Mouse (Mus musculus): ENCODE results near the gene Klk1b4. TPM values are rescaled to one million over a fixed set of nuclear protein-coding genes. Genes with fewer than 3 reads are reported as not detected.
"Not testable (repeated sequence)": the region's sequence is repeated elsewhere in the genome, so short reads cannot be mapped to it uniquely, and the experiment has no call there.

Gene Klk1b4
- not detected in 2 replicates for polyA plus RNA-seq (2011; ENCODE audit: insufficient read depth, insufficient read length, low replicate concordance, missing spikeins)

- H3K4me3 ChIP-seq (replicated peaks; ENCODE audit: control insufficient read depth, low read depth, low read length); H3K4me1 ChIP-seq (ENCODE audit: control insufficient read depth, insufficient read depth, low read length); H3K27ac ChIP-seq (ENCODE audit: control insufficient read depth, insufficient read depth, low read depth, low read length, poor library complexity): not testable (repeated sequence)
- 30% methylated on average over 3 of the region's 3 CpGs for WGBS
Measured at GRCm38 (mm10) chr7:44207135-44207534, at the start of gene Klk1b4. Gene Klk1b4 (plus strand): TSS chr7:44207435.

GRCm38 (mm10) chr7:44179299-44180045, 27.8 kb upstream of the Klk1b4 start:
- H3K4me1 ChIP-seq (ENCODE audit: control insufficient read depth, insufficient read depth, low read length) = no peaks in the 10 kb centered on the region
- 72% methylated on average over 9 of the region's 9 CpGs for WGBS
- no peak for TF ChIP-seq CTCF (IDR thresholded peaks at IDR 0.05; ENCODE audit: control insufficient read depth, insufficient read depth, low read length)
- no peak for TF ChIP-seq POLR2A (IDR thresholded peaks at IDR 0.05; ENCODE audit: borderline replicate concordance, control insufficient read depth, low read depth, low read length)
- no peak overlapping the region for H3K4me3 ChIP-seq (replicated peaks; ENCODE audit: control insufficient read depth, low read depth, low read length)
- H3K27ac ChIP-seq (ENCODE audit: control insufficient read depth, insufficient read depth, low read depth, low read length, poor library complexity) = no peak overlapping the region

DNA sequence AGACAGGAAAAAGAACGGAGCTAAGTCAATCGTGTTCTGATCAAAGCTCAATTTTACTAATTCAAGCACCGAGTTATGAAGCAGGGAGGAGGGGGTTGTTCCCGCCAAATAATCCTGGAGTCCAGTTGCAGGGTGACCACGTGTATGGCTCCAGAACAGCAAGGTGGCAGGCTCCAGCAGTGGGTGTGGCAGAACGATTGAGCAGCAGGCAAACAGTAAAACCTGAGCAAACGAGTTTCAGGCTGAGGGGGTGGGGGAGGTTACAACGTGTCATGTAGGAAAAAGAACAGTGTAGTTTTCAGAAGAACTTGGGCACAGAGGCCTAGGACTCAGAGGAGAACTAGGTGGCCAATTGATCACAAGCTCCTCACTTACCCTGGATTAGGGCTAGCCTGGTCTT, 20.7 kb upstream of the Klk1b4 start:
- 61% methylated on average over 8 of the region's 8 CpGs for WGBS
- not testable (repeated sequence) for H3K4me1 ChIP-seq (ENCODE audit: control insufficient read depth, insufficient read depth, low read length); H3K27ac ChIP-seq (ENCODE audit: control insufficient read depth, insufficient read depth, low read depth, low read length, poor library complexity); H3K4me3 ChIP-seq (replicated peaks; ENCODE audit: control insufficient read depth, low read depth, low read length)

- H3K4me3 ChIP-seq (replicated peaks; ENCODE audit: control insufficient read depth, low read depth, low read length); H3K27ac ChIP-seq (ENCODE audit: control insufficient read depth, insufficient read depth, low read depth, low read length, poor library complexity); H3K4me1 ChIP-seq (ENCODE audit: control insufficient read depth, insufficient read depth, low read length): not testable (repeated sequence)
Measured at GRCm38 (mm10) chr7:44187936-44188335, 19.3 kb upstream of the Klk1b4 start, which contains the start of gene Klk1b24. Gene Klk1b24 (plus strand): TSS chr7:44188236.

GRCm38 (mm10) chr7:44193466-44193865, 13.8 kb upstream of the Klk1b4 start:
- 62% methylated on average over 1 of the region's 1 CpGs for WGBS
- H3K27ac ChIP-seq (ENCODE audit: control insufficient read depth, insufficient read depth, low read depth, low read length, poor library complexity); H3K4me3 ChIP-seq (replicated peaks; ENCODE audit: control insufficient read depth, low read depth, low read length); H3K4me1 ChIP-seq (ENCODE audit: control insufficient read depth, insufficient read depth, low read length): not testable (repeated sequence)

DNA sequence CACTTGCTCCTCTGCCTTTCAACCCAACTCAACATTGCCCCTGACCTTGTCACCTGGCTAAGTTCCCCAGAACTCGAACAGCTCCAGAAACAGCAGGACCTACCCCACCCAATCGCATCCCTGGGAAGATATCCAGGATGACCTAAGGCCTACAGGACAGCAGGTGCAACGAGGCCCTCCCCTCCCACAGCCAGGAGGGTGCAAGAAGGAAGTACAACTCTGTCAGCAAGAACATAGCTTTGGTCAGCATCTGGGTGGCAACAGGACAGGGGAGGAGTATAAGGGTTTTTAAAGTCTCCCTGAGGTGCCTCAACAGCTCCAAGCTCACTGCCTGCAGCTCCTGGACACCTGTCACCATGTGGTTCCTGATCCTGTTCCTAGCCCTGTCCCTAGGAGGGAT, 9.3 kb upstream of the Klk1b4 start, which contains the start of gene Klk1b3:
Gene Klk1b3, plus strand, starts transcription at position 301 of the 400 bp plus-strand sequence.
- no peak within 1 kb of the TSS for H3K27ac ChIP-seq (ENCODE audit: control insufficient read depth, insufficient read depth, low read depth, low read length, poor library complexity)
- no peak within 1 kb of the TSS for H3K4me3 ChIP-seq (replicated peaks; ENCODE audit: control insufficient read depth, low read depth, low read length)
- 50% methylated on average over 3 of the region's 3 CpGs for WGBS
- H3K4me1 ChIP-seq (ENCODE audit: control insufficient read depth, insufficient read depth, low read length) = no peaks in the 10 kb centered on the region
- TF ChIP-seq CTCF (IDR thresholded peaks at IDR 0.05; ENCODE audit: control insufficient read depth, insufficient read depth, low read length) = no peak
- TF ChIP-seq POLR2A (IDR thresholded peaks at IDR 0.05; ENCODE audit: borderline replicate concordance, control insufficient read depth, low read depth, low read length) = no peak

GRCm38 (mm10) chr7:44208307-44208706, 1.1 kb downstream of the Klk1b4 start:
- Histone ChIP-seq H3K4me1 (ENCODE audit: control insufficient read depth, insufficient read depth, low read length) (no peaks in the 10 kb centered on the region), H3K4me3 (replicated peaks; ENCODE audit: control insufficient read depth, low read depth, low read length) (no peak overlapping the region), H3K27ac (ENCODE audit: control insufficient read depth, insufficient read depth, low read depth, low read length, poor library complexity) (no peak overlapping the region)
- no peak for TF ChIP-seq POLR2A (IDR thresholded peaks at IDR 0.05; ENCODE audit: borderline replicate concordance, control insufficient read depth, low read depth, low read length)
- no peak for TF ChIP-seq CTCF (IDR thresholded peaks at IDR 0.05; ENCODE audit: control insufficient read depth, insufficient read depth, low read length)
- 49% methylated on average over 3 of the region's 3 CpGs for WGBS

DNA sequence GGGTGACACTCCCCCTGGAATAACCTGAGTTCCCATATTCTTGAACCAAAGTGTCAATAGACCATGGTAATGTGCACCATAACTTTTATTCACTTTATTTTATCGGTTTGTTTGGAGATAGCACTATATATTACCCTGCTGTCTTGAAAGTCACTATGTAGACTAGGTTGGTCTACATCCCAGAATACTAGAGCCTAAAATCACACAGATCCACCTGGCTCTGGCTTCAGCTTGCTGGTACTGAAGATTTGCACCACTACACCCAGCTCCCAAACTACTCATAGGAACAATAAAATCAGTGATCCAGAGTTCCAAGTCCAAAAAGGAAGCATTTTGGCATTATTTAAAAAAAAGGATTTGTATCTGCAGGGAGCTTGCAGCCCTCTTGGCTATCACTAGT, 8.4 kb downstream of the Klk1b4 start, which contains the start of gene Klk1b5:
Gene Klk1b5, plus strand, starts transcription at position 301 of the 400 bp plus-strand sequence.
- no peak within 1 kb of the TSS for H3K4me3 ChIP-seq (replicated peaks; ENCODE audit: control insufficient read depth, low read depth, low read length)
- no peaks in the 10 kb centered on the region for H3K4me1 ChIP-seq (ENCODE audit: control insufficient read depth, insufficient read depth, low read length)
- TF ChIP-seq POLR2A (IDR thresholded peaks at IDR 0.05; ENCODE audit: borderline replicate concordance, control insufficient read depth, low read depth, low read length) (no peak), CTCF (IDR thresholded peaks at IDR 0.05; ENCODE audit: control insufficient read depth, insufficient read depth, low read length) (no peak)
- WGBS = 67% methylated on average over 1 of the region's 1 CpGs
- H3K27ac ChIP-seq (ENCODE audit: control insufficient read depth, insufficient read depth, low read depth, low read length, poor library complexity) = no peak within 1 kb of the TSS

DNA sequence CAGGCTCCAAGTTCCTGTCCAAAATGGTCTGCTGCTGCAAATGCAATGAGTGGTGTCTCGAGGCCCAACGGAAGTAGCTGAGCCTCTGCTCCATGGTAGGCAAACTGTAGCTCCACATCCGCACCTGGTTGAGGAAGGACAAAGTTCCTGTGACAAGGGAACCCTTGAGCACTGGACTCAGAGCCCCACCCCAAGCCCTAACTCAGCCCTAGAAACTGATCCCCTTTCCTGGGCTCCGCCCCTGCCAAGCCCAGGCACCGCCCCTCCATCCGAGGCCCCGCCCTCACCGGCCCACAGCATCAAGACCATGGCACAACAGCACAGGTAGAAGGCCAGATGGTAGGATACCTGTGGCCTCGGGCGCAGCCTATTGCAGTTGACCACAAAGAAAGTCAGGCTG, 14.4 kb downstream of the Klk1b4 start:
- not testable (repeated sequence) for H3K4me1 ChIP-seq (ENCODE audit: control insufficient read depth, insufficient read depth, low read length); H3K27ac ChIP-seq (ENCODE audit: control insufficient read depth, insufficient read depth, low read depth, low read length, poor library complexity); H3K4me3 ChIP-seq (replicated peaks; ENCODE audit: control insufficient read depth, low read depth, low read length)
- 65% methylated on average over 10 of the region's 10 CpGs for WGBS

GRCm38 (mm10) chr7:44222335-44222734, 15.1 kb downstream of the Klk1b4 start:
- H3K27ac ChIP-seq (ENCODE audit: control insufficient read depth, insufficient read depth, low read depth, low read length, poor library complexity); H3K4me1 ChIP-seq (ENCODE audit: control insufficient read depth, insufficient read depth, low read length); H3K4me3 ChIP-seq (replicated peaks; ENCODE audit: control insufficient read depth, low read depth, low read length): not testable (repeated sequence)
- 55% methylated on average over 6 of the region's 6 CpGs for WGBS

Measured in bone marrow, adult 2 months (tissue).